Mouse (Mus musculus) brown adipose tissue, adult 24 weeks (tissue): ENCODE results near the gene Gm7073. TPM values are rescaled to one million over a fixed set of nuclear protein-coding genes. Genes with fewer than 3 reads are reported as not detected.

Experiments used
- H3K27ac ChIP-seq: fragments of 200-500 bp; replicated peaks from 2 replicates; pipeline ENCODE4 v1.5.1; 2012; ENCODE audit warnings: low read depth, mild to moderate bottlenecking, low read length
- H3K4me1 ChIP-seq: fragments of 200-500 bp; 2 replicates; pipeline ENCODE4 v1.6.1; 2012; ENCODE audit warnings: low read length, mixed read lengths; ENCODE audit not compliant: control insufficient read depth, insufficient read depth, insufficient read length
- H3K4me3 ChIP-seq: fragments of 200-500 bp; 2 replicates; pipeline ENCODE4 v1.5.1; 2012; ENCODE audit warnings: low read depth, mild to moderate bottlenecking, low read length, moderate library complexity; ENCODE audit not compliant: insufficient read depth
- polyA plus RNA-seq: library from polyadenylated mRNA; stranded (reverse); fragments of >200 nt; gene quantifications from 2 replicates; pipeline ENCODE4 v1.2.4, GENCODE M21; 2012; ENCODE audit not compliant: missing spikeins, insufficient read depth, insufficient read length

Gene Gm7073
- polyA plus RNA-seq, 1 experiment, result not detected

DNA sequence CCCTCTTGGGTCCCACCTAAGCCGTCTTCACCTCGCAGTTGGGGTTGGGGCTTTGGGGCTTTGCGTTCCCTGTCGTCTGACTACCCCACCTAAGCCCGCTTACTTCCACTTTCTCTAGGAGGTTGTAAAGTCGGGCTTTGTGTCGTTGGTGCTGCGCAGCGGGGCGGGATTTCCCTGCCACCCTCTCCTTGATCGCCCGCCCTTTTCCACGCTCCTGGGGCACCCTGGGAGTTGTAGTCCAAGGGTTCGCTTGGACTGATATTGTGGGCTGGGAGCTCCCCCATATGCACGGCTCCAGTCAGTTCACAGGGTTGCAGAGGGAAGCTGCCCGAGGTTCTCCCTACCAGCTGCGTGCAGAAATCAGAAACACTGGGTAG is 134.4 kb downstream of the Gm7073 start:
- Histone ChIP-seq H3K4me1 (no peaks in the 10 kb centered on the region; the same call in 1 of the 2 replicates), H3K4me3 (peak overlapping the region; percentile 98), H3K27ac (peak overlapping the region; percentile 92)

GRCm38 (mm10) chrX:60403764-60404667 is 135.0 kb downstream of the Gm7073 start:
- Histone ChIP-seq H3K27ac (peak overlapping the region; percentile 92), H3K4me3 (peak overlapping the region; percentile 98), H3K4me1 (no peaks in the 10 kb centered on the region; the same call in 1 of the 2 replicates)

GRCm38 (mm10) chrX:60403062-60403763 is 135.8 kb downstream of the Gm7073 start:
- peak overlapping the region; percentile 83 for H3K4me3 ChIP-seq
- H3K4me1 ChIP-seq, result no peaks in the 10 kb centered on the region; the same call in 1 of the 2 replicates
- H3K27ac ChIP-seq, result 0 out of 2 replicates have a peak overlapping the region, but pooled peaks have one; percentile 61

DNA sequence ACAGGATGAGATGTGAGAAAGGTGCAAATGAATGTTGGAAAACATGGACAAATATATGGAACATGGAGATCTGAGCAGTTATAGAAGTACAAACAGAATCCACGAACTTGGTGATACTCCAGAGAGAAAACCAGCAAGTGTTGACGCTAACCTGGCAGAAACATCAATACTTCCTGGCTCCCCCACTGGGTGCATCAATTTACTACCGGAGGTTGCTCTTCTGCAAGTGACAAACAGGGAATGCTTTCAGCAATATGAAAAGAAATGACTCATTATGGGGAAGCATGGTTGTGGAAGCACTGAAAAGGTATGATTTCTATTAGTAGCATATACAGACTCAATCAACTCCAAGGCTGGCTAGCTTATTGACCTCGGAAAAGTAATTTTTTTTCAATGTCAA is 144.8 kb downstream of the Gm7073 start:
- Histone ChIP-seq H3K4me1 (no peaks in the 10 kb centered on the region), H3K4me3 (no peak overlapping the region), H3K27ac (no peak overlapping the region)

DNA sequence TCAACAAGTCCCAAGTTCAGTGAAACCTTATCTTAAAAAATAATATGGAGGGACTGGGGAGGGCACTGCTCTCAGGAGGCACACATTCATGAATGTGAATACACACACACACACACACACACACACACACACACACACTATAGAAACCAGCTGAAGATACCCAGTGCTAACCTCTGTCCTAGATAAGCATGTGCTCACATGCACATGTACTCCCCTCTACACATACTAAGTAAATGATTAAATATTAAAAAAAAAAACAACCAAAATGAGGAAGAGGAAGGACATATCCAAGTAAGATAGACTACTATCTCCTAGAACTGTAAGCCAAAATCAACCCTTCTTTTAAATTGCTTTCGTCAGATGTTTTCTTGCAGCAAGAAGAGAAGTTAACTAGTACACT is 152.2 kb downstream of the Gm7073 start:
- Histone ChIP-seq H3K27ac (no peak overlapping the region), H3K4me1 (no peaks in the 10 kb centered on the region), H3K4me3 (no peak overlapping the region)

Other genes starting within 250 kb of the Gm7073 start
- 8.8 and 10.3 TPM in 2 replicates for gene Atp11c, start 53.4 kb upstream of the Gm7073 start, polyA plus RNA-seq